Mouse (Mus musculus) left cerebral cortex, postnatal 36 days (tissue): Measurements from ENCODE around the gene Cnot2. TPM values are rescaled to one million over a fixed set of nuclear protein-coding genes. Genes with fewer than 3 reads are reported as not detected.

ENCODE experiments used
- DNase-seq, 2 experiments: peaks; one replicate each; pipeline ENCODE4 v3.0.0; 2021 to 2022; ENCODE audit warnings: low spot score in 2 of 2, mixed read lengths in 1 of 2
- intact Hi-C: fragments of 180-260 bp; cut with DNase I; formaldehyde crosslinking; loops from one replicate; pipeline ENCODE4 v1.15.1; 2025
- total RNA-seq, 2 experiments: library from RNA; stranded (reverse); gene quantifications; 2 replicates each; pipeline ENCODE4 v1.2.3; 2021

Gene Cnot2
- total RNA-seq, 2 experiments from 2014 or later = 67.9 to 81.0 TPM

DNA sequence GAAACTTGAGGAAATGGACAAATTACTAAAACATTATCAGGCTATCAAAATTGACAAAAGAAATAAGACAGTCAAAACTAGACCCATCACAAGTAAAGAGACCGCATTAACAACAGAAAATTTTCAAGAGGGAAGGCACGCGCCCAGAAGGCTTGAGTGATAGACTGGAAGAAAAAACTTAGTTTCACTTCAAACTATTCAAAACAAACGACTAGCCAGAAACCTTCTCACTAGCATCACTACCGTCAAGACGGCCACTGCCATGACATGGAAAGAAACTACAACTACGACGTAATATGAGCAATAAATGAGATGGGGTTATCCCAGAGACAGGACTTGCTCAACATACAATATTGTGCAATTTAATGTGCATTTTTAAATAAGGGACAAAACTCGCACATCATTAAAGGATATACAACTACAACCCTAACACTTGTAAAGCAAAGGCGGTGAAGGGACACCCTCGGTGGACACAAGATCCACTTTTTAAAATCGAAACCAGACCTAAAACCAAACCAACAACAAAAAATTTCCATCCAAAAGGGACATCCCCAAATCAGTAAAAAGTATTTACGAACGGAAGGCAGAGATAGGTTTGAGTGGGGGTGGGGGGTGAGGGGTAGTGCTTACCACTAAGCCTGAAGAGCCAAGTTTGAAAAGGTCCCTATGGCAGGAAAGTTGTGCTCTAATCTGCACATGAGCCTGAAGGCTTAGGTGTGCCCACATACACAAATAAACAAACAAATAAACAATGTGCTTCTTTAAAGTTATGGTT, 16.3 kb downstream of the Cnot2 start:
- no peak for DNase-seq
- intact Hi-C loops = no loop called here

DNA sequence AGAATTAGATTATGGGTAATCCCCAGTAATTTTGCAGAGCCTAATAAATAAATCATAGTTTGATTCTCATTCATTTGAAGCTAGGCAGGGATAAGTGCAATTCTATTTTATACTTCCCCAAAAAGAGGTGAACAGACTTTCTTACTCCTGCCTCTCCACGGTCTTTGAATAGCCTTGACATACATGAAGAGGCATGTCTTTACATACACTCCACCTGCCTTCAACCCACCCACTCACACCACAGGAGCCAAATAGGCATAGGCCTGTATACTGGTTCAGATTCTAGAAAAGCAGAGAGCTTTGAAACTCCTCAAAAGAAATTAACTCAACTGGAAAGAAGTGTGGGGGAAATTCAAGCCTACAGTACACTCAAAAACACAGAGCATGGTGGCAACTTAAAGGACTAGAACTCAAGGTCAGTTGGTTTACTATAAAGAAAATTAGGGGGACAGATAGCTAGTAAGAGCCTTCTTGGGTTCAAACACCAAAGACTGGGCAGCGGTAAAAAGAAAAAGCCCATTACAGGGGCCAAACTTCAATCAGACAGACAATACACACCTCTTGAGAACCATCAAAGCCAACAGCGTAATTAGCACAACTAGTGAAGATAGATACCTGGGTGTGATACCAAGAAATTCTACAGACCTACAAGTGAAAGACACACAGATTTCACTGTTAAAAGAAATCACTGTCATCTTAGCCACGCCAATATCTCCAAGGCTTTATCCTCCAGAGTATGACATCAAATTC, 18.4 kb downstream of the Cnot2 start:
- no peak for DNase-seq
- intact Hi-C loops = no loop called here

DNA sequence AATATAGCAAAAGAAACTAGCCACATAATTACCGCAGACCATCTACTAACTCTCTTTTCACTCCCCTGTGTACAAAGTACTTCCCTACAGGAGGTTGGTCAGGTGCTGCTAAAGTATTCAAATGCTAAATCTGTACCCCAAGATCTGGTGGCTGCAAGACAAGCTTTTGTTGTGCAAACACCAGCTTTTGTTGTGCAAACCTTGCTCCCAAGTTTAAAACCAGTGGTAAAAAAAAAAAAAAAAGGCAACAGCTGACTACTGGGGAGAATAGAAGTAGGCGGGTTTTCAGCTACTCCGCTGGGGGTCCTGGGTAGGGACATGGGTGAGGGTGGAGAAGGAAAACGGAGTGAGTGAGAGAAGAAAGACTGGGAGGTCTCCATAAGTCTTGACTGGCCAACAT, 19.1 kb downstream of the Cnot2 start:
- intact Hi-C loops = no loop called here
- no peak for DNase-seq

DNA sequence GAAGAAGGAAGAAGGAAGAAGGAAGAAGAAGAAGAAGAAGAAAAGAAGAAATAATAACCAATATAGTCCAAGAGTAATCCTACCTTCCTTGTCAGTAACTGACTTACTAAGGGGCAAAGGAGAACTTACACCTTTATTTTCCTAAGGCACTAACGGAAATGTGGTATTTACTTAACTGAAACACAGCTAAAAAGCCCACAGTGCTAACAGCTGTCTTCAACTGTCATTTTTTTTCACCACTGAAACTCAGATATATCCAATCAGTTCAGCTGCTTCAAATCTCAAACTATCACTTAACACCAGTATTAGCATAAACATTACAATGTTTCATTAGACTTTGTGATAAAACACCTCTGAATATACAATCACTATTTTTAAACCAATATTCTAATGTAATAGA, 22.1 kb downstream of the Cnot2 start:
- DNase-seq = no peak
- intact Hi-C loops = no loop called here

DNA sequence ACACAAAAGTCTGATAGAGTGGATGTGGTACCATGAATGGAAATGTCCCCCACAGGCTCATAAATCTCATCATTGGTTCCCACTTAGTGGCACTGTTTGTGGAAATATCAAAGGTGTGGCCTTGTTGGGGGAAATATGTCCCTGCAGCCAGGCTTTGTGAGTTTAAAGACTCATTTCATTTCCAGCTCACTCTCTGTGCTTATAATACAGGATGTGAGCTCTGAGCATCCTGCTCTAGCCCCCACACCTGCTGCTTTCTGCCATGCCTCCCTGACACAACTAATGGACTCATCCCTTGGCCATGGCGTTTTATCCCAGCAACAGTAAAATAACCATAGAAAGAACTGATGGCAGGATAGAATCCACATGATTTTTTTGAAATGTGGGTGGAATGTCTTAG, 24.1 kb downstream of the Cnot2 start:
- DNase-seq = no peak
- intact Hi-C loops = no loop called here

DNA sequence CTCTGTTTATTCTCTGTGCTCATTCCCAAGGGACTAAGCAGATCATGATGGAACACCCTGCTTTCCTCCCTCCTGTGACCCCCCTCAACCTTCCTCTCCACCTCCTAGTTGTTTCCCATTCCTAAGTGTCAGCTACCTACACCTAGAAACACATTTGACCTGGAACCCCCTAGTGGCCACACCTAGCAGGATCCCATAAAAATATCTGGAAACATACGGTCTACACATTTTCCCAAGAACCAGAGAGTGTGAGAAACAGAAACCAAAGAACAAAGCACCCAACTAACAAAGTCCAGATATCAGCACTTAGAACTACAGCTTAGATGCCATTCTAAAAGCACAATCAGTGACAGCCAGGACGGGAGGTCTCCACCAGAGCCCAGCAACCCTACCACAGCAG, 26.9 kb downstream of the Cnot2 start:
- DNase-seq = no peak
- intact Hi-C loops = no loop called here

DNA sequence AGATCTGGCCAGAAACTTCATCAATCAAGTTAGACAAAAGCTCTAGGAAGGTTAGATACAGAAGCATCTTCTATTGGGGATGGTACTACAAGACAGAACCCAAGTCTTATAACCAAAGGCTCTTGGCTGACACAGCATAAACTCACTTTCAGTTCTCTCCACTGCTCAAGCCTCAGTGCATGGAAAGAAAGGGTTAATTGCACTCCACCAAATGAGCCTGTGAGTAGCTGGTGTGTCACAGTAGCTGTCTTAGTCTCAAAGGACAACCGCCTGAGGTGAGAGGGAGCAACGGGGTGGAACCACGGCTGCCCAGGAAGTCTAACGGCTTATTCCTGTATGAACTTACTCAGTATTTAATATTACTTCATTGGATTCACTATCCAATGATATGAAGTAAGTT, 33.4 kb downstream of the Cnot2 start:
- intact Hi-C loops = no loop called here
- no peak for DNase-seq

DNA sequence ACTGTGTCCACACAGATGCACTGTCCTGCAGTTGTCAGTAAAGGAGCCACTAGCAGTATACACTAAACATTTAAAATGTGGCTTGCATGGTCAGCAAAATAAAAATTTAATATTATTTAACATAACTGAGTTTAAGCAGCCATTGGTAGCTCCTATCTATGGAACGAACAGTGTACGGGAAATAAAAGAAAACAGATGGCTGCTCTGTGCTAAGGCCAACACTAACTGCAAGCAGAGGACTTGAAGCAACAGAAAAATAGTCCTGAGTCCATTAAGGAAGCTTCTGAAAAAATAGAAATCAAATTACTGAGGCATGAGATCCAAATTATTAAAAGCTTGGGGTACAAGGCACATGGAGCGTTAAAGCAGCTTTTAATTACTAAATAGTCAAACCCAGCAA, 35.1 kb downstream of the Cnot2 start:
- intact Hi-C loops = no loop called here
- no peak for DNase-seq

DNA sequence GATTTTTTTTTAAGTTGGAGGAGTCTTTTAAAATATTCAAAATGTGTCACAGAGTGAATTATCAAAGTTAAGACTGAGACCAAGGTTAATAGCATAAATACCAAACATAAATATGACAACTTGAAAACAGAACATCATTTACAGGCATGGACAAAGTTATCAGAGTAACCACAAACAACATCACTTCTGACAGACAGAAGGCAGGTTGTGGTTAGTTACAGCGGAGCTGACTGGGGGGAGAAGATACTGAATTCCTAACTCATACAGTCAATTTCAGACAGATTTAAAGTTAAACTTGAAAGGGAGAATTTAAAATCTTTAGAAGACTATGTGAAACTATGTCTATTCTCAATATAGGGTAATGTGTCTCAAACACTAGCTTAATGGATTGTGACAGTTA, 38.2 kb downstream of the Cnot2 start:
- DNase-seq = no peak
- intact Hi-C loops = no loop called here

DNA sequence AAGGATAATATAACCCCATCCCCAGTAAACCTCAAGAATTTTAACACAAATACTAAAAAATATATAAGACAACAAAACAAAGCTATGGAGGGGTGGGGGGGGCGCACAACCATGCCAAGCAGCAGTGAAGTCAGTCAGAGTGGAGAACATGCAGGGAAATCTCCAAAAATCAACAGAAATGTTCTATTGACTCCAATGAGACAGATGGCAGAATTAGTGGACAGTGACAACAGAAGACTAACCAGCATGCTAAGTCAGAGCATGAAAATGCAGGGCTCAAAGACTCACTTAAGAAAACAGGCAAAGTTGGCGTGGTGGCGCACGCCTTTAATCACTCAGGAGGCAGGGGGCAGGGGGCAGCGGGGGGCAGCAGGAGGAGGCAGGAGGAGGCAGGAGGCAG, 40.6 kb downstream of the Cnot2 start:
- DNase-seq = no peak
- intact Hi-C loops = no loop called here

DNA sequence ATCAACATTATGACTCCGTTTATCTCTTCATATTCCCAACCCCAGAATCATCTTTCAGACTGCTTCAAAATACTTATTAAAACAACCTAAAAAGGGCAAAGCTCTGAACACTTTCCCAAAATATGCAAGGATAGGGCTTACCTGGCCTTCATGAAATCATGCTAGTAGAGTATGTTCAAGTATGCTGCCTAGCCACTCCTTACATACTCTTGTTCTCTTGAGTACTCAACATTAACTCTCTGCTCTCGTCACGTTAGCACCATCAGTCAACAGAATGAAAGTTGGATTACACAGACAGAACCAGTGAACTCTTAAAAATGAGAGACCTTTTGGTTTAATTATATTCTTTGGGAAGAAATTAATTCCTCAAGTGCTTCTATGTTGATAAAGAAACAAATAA, 43.8 kb downstream of the Cnot2 start:
- intact Hi-C loops = loop anchor here (5.0 kb wide), 1 partner anchor 45 kb away; the partner anchor contains the start of gene Cnot2
- DNase-seq = no peak

DNA sequence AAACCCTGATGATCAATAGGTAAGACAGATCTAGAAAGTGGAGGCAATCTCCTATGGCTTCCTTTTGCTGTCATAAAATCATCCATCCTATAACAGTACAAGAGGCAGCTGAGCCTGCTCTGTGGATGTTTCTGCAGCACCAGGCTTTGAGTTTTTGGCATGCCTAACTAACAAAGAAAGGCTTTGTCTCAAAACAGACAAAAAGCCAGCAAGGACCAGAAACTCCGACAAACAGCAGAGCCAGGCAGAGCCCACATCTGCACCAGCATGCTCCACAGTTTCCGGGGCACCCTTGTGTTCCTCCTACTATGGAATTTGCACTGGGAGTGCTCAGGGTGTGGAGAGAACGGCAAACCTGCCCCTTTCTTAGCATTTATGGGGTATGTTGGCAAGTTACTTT, 47.0 kb downstream of the Cnot2 start:
- no peak for DNase-seq
- intact Hi-C loops = no loop called here

DNA sequence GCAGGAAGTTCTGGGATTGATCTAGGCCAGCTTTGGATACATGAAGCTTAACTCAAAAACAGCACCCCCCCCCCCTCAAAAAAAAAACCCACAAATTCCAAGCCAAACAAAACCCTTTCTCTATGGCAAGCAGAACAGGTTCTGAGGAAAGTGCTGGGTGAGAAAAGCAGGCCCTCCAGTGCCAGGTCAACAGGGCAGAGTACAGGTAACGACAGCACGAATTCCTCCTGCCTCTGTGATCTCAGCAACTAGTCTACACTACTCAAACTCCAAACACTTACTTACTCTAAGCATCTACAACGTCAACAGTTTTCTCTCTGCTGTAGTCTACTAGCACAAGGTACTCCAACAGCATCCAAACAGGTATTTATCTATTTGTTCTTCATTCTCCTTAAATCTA, 48.8 kb downstream of the Cnot2 start:
- intact Hi-C loops = loop anchor here (1.0 kb wide), 1 partner anchor 38 kb away; no protein-coding TSS in a partner anchor
- no peak for DNase-seq

DNA sequence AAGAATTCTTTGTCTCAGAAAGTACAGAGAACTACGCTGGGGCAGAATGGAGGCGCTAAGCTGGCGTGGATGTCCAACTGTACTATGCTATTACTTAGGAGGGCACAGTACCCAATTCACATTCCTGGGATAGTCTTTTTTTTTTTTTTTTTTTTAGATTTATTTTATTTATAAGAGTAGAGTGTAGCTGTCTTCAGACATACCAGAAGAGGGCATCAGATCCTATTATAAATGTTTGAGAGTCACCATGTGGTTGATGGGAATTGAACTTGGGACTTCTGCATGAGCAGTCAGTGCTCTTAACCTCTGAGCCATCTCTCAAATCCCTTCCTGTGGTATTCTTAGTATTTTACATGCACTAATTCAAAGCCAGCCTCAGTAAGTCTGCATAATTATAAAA, 50.2 kb downstream of the Cnot2 start:
- no peak for DNase-seq
- intact Hi-C loops = no loop called here

DNA sequence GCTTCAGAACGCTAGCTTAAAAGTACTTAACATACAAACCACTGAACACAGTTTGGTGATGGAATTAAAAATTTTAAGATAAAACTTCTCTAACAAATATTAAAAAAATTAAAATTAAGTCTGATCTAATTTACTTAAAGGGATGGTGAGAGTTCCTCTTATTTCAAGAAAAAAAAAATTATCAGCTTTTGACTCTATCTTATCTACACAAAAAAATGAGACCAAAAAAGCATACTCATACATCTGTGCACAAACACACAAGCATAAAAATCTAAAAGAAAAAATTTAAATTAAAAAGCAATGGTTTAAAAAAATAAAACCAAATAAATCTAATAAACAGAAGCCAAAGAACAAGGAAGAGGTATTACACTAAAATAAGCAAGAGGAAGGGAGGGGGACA, 61.7 kb downstream of the Cnot2 start:
- no peak for DNase-seq
- intact Hi-C loops = no loop called here

DNA sequence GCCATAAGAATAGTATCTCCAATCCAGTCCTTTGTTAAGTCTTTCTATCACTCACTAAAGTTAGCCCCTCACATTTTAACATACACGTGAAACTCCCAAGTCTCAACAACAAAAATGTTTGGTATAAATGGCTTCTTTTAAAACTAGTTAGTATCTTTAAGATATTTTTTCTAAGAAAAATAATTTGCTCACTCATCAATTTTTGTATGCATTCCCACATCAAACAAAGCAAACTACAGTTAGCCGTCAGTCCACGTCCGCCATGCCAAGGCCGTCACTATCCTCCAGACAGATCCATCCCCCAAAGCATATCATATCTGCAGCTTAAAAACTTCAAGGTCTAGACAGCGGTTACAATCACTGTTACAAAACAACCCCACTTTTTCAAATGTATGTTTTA, 65.7 kb downstream of the Cnot2 start:
- DNase-seq = no peak
- intact Hi-C loops = no loop called here

DNA sequence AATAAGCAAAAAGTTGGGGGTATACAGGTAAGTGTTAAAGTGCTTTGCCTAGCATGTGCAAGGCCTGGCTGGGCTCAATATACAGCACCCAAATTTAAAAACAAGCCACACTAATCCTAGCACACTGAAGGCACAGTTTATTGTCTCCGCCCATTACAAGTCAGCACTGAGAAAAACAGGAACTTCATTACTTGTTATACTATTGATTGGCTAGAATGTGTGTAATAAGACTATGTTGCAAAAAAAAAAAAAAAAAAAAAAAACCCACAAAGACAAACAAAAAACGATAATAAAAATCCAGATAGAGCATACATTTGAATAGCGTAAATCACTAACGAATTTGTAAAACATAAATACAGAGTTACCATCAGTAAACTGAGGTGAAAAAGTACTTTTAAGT, 66.2 kb downstream of the Cnot2 start:
- DNase-seq = no peak
- intact Hi-C loops = no loop called here

DNA sequence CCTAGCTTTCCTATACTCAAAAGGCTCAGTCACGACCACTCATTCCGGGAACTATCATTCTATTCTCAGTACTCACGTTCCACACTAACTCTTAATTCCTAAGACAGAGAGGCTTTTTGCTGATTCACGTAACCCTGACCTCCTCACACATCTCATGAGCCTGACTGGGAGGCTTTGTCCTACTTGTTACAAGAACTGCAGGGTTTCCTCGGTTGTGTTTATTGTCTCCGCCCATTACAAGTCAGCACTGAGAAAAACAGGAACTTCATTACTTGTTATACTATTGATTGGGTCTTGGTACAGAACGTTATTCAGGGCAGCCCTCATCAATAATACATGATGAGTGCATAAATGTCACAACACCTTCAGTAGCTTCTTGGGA, 68.1 kb downstream of the Cnot2 start:
- intact Hi-C loops = no loop called here
- DNase-seq = no peak

DNA sequence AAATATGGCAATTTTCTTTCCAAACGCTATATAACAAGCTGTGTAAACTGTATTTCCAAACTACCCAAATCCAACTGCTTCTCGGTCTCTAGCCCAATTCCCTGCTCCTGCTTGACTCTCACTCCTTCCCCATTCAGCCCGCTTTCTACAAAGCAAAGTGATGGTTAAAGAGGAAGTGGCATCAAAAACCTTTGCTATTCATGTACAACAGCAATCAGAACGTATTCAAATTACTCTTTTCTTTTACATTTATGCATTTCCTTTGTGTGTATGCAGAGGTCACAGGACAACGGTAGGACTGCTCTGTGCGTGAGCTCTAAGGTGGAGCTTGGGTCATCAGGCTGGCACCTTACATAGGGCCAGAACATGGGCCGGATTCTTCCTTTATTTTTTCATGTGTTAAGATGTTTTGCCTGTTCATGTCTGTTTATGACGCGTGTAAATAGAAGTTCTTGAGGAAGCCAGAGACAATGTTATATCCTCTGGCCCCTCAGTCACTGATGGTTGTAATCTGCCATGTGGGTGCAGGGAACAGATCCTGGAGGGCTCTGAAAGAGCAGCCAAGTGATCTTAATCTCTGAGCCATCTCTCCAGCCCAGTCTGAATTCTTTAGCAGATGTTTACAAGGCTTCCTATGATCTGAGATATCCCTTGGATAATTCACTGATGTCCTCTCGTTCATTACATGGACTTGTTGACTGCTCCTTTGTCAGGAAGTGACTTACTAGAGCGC, 68.6 kb downstream of the Cnot2 start:
- no peak for DNase-seq
- intact Hi-C loops = no loop called here

DNA sequence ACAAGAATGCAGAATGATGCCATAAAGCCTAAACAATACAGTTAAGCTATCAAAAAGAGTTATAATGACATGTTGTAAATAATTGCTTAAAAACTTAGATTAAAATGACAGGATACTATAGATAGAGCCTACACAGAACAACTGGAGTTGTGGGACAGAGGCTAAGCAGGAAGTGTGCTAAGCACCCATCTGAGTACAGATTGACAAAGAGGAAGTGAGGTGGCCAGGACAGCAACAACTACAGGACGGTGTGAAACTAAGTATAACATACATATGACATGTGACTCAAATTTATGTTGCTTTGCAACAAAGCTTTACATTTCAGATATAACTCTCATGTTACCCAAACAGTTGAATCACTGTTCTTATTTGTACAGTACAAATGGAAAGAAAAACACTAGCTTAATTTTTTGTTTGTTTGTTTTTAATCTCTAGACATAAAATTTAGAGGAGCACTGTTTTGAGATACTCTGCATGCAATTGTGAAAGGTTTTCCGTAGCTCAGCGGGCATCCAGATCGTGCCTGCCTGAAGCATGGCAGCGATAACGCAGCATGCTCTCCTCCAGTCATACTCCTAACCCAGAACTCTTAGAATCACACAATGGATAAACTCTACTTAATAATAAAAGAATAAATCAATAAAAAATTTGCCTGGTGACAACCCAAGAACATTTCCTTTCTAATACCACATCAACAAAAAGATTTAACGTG, 75.9 kb downstream of the Cnot2 start:
- intact Hi-C loops = no loop called here

More for the DNA sequence above, 75.9 kb downstream of the Cnot2 start:
- no peak for DNase-seq
